Mouse (Mus musculus): Measurements from ENCODE around the gene B4galnt3. TPM values are rescaled to one million over a fixed set of nuclear protein-coding genes. Genes with fewer than 3 reads are reported as not detected.

B4galnt3 gene
- polyA plus RNA-seq, 1 experiment from 2014 or later: 0.22 TPM

DNA sequence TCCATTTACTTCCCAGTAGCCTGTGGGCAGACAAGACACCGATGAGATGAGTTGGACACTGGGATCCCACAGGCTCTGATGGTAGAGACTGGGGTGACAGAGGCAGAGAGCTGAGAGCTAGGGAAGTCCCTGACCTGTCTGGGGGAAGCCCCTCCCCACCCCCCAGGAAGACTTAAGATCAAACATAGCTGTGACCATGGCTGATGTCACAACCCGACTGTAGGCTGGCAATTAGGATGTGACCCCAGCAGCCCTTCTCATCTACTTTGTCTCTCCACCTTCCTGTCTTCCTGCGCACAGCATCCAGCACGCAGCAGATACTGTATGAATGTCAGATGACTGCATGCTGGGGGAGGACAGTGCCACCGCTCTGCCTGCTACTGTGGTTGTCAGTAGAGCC lies 87.8 kb downstream of the B4galnt3 start:
- peaks cover 8% of the 10 kb centered on the region; the same call in 1 of the 2 replicates for H3K4me1 ChIP-seq (replicated peaks)
- H3K9ac ChIP-seq: no peak overlapping the region
- no peaks in the 10 kb centered on the region for H3K36me3 ChIP-seq
- H3K27ac ChIP-seq (replicated peaks): no peak overlapping the region
- no peaks in the 10 kb centered on the region for H3K27me3 ChIP-seq
- WGBS: 90% methylated on average over 5 of the region's 5 CpGs
- no peak overlapping the region for H3K4me3 ChIP-seq
- no peak for ATAC-seq (ENCODE audit: low FRiP score, low read depth)
- H3K9me3 ChIP-seq: no peaks in the 10 kb centered on the region
- no peak overlapping the region for H3K4me2 ChIP-seq

DNA sequence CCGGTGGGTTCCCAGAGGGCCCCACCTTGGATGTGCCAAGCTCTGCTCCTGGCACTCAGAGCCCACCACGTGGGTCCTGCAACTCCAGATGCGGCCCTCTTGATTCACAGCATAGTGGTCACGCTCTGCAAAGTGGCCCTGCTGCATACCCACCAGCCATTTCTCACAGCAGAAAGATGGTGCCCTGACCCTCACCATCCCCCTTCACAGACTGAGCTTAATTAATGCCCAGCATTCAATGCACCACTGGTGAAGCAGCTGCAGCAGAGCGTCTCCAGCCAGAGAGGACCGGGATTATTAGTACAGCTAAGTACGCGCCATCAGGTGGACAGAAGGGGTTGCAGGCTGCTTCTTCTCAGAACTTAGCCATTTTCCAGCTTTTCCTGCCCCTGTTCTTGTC lies 92.0 kb downstream of the B4galnt3 start:
- WGBS: 35% methylated on average over 8 of the region's 8 CpGs
- Histone ChIP-seq H3K36me3 (no peaks in the 10 kb centered on the region), H3K9ac (no peak overlapping the region), H3K4me1 (replicated peaks) (peaks cover 8% of the 10 kb centered on the region; the same call in 1 of the 2 replicates), H3K4me3 (no peak overlapping the region), H3K27ac (replicated peaks) (no peak overlapping the region), H3K4me2 (no peak overlapping the region), H3K9me3 (no peaks in the 10 kb centered on the region), H3K27me3 (no peaks in the 10 kb centered on the region)
- peak; percentile 40; the same call in 1 of the 2 replicates for ATAC-seq (ENCODE audit: low FRiP score, low read depth)

DNA sequence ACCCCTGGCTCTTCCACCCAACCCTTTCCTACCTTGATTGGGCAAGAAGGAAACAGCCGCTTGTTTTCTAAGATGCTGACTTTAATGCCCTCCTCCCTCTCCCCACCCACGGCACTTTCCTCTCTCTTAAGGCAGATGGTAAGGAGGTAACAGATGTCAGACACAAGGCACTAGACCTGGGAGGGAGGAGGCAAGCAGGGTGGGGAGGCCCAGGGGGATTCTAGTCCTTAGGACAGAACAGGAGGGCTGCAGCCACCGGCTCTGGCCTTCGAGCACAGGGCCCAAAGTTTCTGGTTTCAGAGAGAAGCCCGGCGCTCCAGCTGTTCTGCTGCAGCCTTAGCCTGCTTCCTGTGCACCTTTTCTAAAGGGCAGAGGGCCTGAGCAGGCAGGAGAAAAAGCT lies 92.4 kb downstream of the B4galnt3 start:
- Histone ChIP-seq H3K4me3 (no peak overlapping the region), H3K36me3 (no peaks in the 10 kb centered on the region), H3K9ac (no peak overlapping the region), H3K9me3 (no peaks in the 10 kb centered on the region), H3K4me1 (replicated peaks) (peaks cover 8% of the 10 kb centered on the region; the same call in 1 of the 2 replicates), H3K27me3 (no peaks in the 10 kb centered on the region), H3K4me2 (no peak overlapping the region), H3K27ac (replicated peaks) (no peak overlapping the region)
- WGBS: 61% methylated on average over 6 of the region's 6 CpGs
- no peak for ATAC-seq (ENCODE audit: low FRiP score, low read depth)

DNA sequence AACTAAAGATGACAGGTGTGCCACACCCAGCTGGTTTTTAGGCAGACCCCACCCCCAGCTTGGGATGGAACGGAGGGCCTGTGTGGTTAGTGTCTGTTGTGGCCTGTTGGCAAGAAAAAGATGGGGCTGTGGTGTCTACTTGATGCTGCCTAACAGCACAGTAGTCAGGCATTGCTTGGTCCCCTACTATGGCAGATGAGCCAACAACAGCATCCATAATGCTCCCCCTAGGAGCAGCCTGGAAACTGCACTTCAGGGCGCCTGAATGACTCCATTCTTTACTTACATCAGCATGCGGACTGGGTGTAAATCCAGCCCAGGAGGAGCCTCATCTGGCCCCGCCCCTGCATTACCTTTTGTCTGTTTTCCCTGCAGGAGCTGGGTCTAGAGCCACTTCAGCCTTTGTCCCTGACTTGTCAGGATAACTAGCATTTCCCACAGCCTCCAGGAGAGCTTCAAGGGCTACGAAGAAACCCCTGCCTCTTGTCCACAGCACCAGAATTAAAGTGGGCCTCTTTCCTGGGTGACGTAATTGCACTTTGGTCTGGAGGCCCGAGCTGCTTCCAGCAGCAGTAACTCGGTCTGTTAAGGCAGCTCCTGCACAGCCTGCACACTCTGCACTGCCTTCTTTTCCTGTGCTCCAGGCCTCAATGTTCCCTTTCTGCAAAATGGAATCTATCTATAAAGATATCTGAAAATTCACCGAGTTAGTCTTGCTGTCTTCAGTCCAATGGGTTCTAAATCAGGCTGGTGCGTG lies 94.5 kb downstream of the B4galnt3 start:
- ATAC-seq (ENCODE audit: low FRiP score, low read depth): peak; percentile 35; the same call in 1 of the 2 replicates
- Histone ChIP-seq H3K9me3 (no peaks in the 10 kb centered on the region), H3K4me3 (no peak overlapping the region), H3K4me1 (replicated peaks) (peaks cover 8% of the 10 kb centered on the region; the same call in 1 of the 2 replicates), H3K27me3 (no peaks in the 10 kb centered on the region), H3K36me3 (no peaks in the 10 kb centered on the region), H3K27ac (replicated peaks) (no peak overlapping the region), H3K9ac (no peak overlapping the region), H3K4me2 (no peak overlapping the region)
- WGBS: 26% methylated on average over 10 of the region's 10 CpGs

DNA sequence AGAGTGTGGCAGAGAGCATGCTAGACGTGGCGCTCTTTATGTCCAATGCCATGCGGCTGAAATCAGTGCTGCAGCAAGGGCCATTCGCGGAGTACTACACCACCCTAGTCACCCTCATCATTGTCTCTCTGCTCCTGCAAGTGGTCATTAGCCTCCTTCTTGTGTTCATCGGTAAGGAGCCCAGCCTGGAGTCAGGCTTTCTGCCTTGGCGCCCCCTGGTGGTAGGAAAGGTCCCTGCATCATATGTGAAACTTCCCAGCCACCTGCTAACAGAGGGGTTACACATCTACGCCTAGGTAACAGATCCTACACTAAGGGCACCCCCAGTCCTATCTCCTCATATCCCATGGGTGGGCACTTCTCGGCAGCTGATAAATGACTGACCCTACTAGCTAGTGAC lies 96.4 kb downstream of the B4galnt3 start:
- no peak overlapping the region for H3K9ac ChIP-seq
- no peaks in the 10 kb centered on the region for H3K36me3 ChIP-seq
- peaks cover 8% of the 10 kb centered on the region; the same call in 1 of the 2 replicates for H3K4me1 ChIP-seq (replicated peaks)
- no peaks in the 10 kb centered on the region for H3K27me3 ChIP-seq
- H3K4me3 ChIP-seq: no peak overlapping the region
- WGBS: 34% methylated on average over 9 of the region's 9 CpGs
- no peak overlapping the region for H3K27ac ChIP-seq (replicated peaks)
- no peaks in the 10 kb centered on the region for H3K9me3 ChIP-seq
- H3K4me2 ChIP-seq: no peak overlapping the region
- no peak for ATAC-seq (ENCODE audit: low FRiP score, low read depth)

DNA sequence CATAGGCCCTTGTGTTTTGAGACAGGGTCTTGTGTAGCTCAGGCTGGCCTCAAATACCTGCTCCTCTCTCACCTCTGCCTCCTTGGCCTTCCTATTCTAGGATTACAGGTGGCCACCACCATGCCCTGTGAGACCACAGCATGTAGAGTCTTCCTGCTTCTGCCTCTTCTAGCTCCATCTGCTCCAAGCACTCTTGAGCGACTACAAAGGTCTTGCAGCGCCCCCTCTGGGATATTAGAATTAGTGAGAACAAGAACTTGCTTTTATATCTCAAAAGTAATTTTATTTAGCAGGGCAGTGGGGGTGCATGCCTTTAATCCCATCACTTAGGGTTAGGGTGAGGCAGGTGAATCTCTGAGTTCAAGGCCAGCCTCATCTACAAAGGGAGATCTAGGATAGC lies 97.5 kb downstream of the B4galnt3 start:
- Histone ChIP-seq H3K9me3 (no peaks in the 10 kb centered on the region), H3K36me3 (no peaks in the 10 kb centered on the region), H3K4me1 (replicated peaks) (peaks cover 5% of the 10 kb centered on the region; the same call in 1 of the 2 replicates), H3K4me2 (no peak overlapping the region), H3K4me3 (no peak overlapping the region), H3K27me3 (no peaks in the 10 kb centered on the region), H3K27ac (replicated peaks) (no peak overlapping the region), H3K9ac (no peak overlapping the region)
- WGBS: 31% methylated on average over 2 of the region's 2 CpGs
- ATAC-seq (ENCODE audit: low FRiP score, low read depth): no peak

DNA sequence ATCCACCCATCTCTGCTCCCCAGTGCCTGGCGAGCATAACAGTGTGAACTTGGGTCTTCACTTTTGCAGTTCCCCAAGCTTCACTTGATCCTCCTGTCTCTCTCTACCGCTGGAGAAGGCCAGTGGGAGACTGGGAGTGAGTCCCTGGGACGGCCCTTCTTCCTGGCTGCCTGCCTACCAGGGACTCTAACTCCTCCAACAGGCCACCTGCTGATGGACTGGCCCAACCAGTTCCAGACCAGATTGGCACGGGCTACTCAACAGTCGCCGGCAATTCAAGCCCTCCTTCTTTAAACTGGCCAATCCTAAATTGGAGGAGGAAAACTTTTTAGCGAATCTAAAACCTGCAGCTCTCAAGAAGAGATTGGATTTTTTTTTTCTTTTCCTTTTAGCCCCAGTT lies 99.4 kb downstream of the B4galnt3 start:
- Histone ChIP-seq H3K4me1 (replicated peaks) (peaks cover 5% of the 10 kb centered on the region; the same call in 1 of the 2 replicates), H3K27ac (replicated peaks) (no peak overlapping the region), H3K9me3 (no peaks in the 10 kb centered on the region), H3K4me3 (no peak overlapping the region), H3K27me3 (no peaks in the 10 kb centered on the region), H3K4me2 (no peak overlapping the region), H3K9ac (no peak overlapping the region), H3K36me3 (no peaks in the 10 kb centered on the region)
- no peak for ATAC-seq (ENCODE audit: low FRiP score, low read depth)
- WGBS: 31% methylated on average over 7 of the region's 7 CpGs

DNA sequence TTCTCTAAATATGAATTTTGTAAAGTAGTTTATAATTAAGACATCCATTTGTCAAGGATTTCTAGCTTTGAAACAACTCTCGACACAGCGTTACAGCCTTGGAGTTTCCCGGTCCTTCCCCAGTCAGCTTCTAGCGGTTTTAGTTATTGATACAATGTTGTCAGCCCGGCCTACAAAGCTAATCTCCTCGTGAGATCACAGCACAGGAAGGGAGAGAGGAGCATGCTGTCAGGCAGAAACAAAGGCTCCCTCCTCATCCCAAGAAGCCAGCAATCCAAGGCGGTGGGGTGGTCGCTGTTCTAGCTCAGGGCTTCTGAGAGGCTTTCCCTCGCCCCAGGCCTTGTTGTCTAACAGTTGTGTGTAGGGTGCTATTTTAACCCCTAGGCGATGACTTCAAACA lies 100.1 kb downstream of the B4galnt3 start:
- ATAC-seq (ENCODE audit: low FRiP score, low read depth): no peak
- no peak overlapping the region for H3K9ac ChIP-seq
- peaks cover 5% of the 10 kb centered on the region; the same call in 1 of the 2 replicates for H3K4me1 ChIP-seq (replicated peaks)
- no peak overlapping the region for H3K4me3 ChIP-seq
- H3K9me3 ChIP-seq: no peaks in the 10 kb centered on the region
- no peaks in the 10 kb centered on the region for H3K36me3 ChIP-seq
- 42% methylated on average over 10 of the region's 10 CpGs for WGBS
- no peaks in the 10 kb centered on the region for H3K27me3 ChIP-seq
- H3K4me2 ChIP-seq: no peak overlapping the region
- H3K27ac ChIP-seq (replicated peaks): no peak overlapping the region

DNA sequence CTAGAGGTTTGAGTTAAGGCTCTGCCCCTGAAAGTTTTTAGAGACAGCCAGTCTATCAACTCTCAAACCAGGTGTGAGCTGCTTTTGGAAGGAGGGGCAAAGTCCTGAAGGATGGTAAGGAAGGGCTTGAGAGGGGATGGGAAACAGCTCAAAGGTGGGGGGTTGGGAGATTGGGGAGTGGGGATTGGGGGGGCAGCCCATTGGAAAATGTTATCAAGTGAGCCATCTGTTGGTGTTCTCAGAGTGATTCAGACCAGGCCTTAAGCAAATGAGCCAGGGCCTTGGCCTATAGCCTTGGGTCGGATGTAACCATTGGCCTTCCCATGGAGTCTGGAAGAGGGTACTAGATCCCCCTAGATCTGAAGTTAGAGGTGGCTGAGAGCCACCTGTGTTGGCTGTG lies 100.6 kb downstream of the B4galnt3 start:
- H3K27ac ChIP-seq (replicated peaks): no peak overlapping the region
- H3K9me3 ChIP-seq: no peaks in the 10 kb centered on the region
- H3K4me1 ChIP-seq (replicated peaks): peaks cover 5% of the 10 kb centered on the region; the same call in 1 of the 2 replicates
- H3K4me3 ChIP-seq: no peak overlapping the region
- H3K36me3 ChIP-seq: no peaks in the 10 kb centered on the region
- no peak overlapping the region for H3K9ac ChIP-seq
- 72% methylated on average over 1 of the region's 1 CpGs for WGBS
- H3K4me2 ChIP-seq: no peak overlapping the region
- ATAC-seq (ENCODE audit: low FRiP score, low read depth): no peak
- H3K27me3 ChIP-seq: peaks cover under 1% of the 10 kb centered on the region; the same call in 1 of the 2 replicates

DNA sequence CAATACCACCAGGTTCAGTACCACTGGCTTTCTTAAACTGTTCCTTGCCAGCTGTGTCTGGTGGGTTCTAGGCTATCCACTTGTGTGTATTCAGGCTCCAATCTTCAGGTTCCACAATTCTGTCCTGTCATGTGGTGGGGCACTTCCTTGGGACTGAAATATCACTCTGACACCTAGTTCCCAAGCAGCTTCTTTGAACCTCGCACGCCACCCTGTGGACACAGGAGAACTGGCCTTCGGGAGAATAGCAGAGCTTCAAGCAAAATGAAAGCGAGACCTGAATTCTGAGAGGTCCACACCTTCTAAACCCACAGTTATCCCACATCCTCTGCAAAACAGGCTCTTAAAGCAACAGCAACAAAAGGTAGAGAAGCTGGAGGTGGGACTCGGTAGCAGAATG lies 101.2 kb downstream of the B4galnt3 start:
- H3K27me3 ChIP-seq: peaks cover 6% of the 10 kb centered on the region
- H3K4me2 ChIP-seq: no peak overlapping the region
- ATAC-seq (ENCODE audit: low FRiP score, low read depth): no peak
- H3K4me1 ChIP-seq (replicated peaks): peaks cover 11% of the 10 kb centered on the region
- WGBS: 23% methylated on average over 5 of the region's 5 CpGs
- H3K4me3 ChIP-seq: no peak overlapping the region
- H3K9me3 ChIP-seq: no peaks in the 10 kb centered on the region
- H3K9ac ChIP-seq: no peak overlapping the region
- no peaks in the 10 kb centered on the region for H3K36me3 ChIP-seq
- no peak overlapping the region for H3K27ac ChIP-seq (replicated peaks)

DNA sequence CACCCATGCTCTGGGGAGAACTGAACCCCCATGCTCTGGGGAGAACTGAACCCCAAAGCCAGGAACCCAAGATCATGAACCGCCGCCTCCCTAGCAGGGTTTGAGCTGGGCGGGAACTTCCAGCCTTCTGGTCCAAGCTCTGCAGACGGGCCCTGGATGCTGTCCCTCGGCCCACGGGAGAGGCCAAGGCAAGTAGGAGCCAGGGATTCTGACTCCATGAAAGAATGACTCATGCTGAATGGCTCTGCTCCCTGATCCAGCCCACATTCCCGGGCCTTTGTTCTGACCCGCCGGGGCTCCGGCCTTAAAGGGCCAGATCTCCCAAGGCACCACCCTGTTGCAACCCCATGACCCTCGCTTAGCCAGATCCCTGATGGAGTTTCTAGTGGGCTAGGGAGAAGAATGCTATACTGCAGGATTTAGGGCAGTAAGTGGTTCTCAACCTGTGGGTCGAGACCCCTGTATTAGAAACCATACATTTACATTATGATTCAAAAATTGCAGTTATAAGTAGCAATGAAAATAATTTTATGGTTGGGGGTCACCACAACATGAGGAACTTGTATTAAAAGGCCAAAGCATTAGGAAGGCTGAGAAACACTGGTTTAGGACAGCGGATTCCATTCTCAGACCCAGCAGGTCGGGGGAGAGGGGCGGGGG lies 102.0 kb downstream of the B4galnt3 start:
- ATAC-seq (ENCODE audit: low FRiP score, low read depth): 0 out of 2 replicates have a peak, but pooled peaks have one; percentile 43
- H3K4me3 ChIP-seq: no peak overlapping the region
- 18% methylated on average over 14 of the region's 15 CpGs for WGBS

DNA sequence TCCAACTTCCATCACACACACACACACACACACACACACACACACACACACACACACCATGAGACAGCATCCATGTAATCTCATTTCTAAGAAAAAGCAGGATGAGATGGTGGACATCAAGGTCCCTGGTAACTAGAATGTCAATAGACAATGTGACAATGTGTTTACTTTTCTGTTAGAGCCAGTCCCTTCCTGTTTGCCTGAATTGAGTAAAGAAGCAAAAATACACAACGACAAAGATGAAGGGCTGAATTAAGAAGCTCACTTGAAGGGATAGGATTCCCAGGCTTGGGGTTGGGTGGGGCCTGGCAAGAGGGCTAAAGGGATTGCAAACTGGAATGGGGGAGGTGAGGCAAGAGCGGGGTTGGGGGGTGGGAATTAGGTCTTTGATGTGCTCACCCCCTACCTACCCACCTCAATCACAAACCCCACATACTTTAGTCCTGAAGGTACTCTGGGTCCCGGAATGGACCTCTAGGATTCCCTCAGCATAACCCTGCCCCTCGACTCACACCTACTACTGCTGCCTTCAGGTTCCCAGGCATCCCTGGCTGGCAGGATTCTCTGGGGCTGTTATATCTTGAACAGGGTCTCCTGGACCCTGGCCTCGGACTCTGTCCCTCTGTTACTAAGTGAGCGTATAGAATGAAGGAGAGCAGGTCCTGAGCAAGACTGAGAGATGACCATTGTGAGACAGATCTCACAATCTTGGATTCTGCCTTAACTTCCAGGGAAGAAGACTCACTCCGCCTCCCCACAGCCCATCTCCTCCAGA lies 102.8 kb downstream of the B4galnt3 start:
- Histone ChIP-seq H3K36me3 (no peaks in the 10 kb centered on the region), H3K27me3 (peaks cover 6% of the 10 kb centered on the region), H3K9me3 (no peaks in the 10 kb centered on the region), H3K4me3 (no peak overlapping the region), H3K9ac (no peak overlapping the region), H3K4me1 (replicated peaks) (peaks cover 17% of the 10 kb centered on the region), H3K27ac (replicated peaks) (no peak overlapping the region), H3K4me2 (no peak overlapping the region)
- 55% methylated on average over 7 of the region's 7 CpGs for WGBS
- no peak for ATAC-seq (ENCODE audit: low FRiP score, low read depth)

More for the DNA sequence above, 102.0 kb downstream of the B4galnt3 start:
- Histone ChIP-seq H3K4me1 (replicated peaks) (peaks cover 17% of the 10 kb centered on the region), H3K27ac (replicated peaks) (no peak overlapping the region), H3K36me3 (no peaks in the 10 kb centered on the region), H3K9ac (no peak overlapping the region), H3K9me3 (no peaks in the 10 kb centered on the region), H3K27me3 (peaks cover 6% of the 10 kb centered on the region), H3K4me2 (no peak overlapping the region)
